Mouse (Mus musculus) pancreas, adult 10 weeks (tissue): ENCODE data around the gene Tnip1. TPM values are rescaled to one million over a fixed set of nuclear protein-coding genes. Genes with fewer than 3 reads are reported as not detected.

ENCODE experiments used
- polyA plus RNA-seq: library from polyadenylated mRNA; stranded (reverse); fragments of 350-450 nt; fragmentation: Illumina TruSeq; extraction: RNeasy Lipid Tissue Mini Kit (QIAGEN cat#74804); gene quantifications from one replicate; pipeline ENCODE4 v1.2.3, GENCODE M21; 2015; ENCODE audit warnings: low read depth, low replicate concordance; ENCODE audit not compliant: insufficient read depth

The Tnip1 gene
- polyA plus RNA-seq: 5.6 TPM

DNA sequence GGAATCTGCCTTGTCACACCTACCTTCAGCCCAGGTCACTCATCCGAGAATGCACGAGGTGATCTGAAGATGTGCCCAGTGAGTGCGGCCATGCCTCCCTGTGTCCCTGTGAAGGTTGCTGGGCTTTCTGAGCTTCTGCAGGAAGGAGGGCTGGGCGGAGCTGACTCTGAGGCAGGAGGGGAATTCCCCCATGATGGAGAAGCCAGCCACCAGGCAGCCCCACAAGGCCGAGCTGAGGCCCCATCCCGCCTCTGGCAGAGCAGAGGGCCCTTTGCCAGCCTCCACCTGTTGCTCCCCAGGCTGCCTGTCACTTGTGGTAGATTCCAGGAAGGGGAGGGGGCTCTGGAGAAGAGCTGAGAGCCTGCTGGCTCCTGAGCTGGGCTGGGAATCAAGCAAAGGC, at the start of gene Tnip1:
Gene Tnip1, minus strand, starts transcription at position 108 of the 400 bp plus-strand sequence.

GRCm38 (mm10) chr11:54902333-54903323, 60.1 kb downstream of the Tnip1 start, which contains the start of gene Gpx3:
TSS of gene Gpx3 (plus strand) at chr11:54902453.

DNA sequence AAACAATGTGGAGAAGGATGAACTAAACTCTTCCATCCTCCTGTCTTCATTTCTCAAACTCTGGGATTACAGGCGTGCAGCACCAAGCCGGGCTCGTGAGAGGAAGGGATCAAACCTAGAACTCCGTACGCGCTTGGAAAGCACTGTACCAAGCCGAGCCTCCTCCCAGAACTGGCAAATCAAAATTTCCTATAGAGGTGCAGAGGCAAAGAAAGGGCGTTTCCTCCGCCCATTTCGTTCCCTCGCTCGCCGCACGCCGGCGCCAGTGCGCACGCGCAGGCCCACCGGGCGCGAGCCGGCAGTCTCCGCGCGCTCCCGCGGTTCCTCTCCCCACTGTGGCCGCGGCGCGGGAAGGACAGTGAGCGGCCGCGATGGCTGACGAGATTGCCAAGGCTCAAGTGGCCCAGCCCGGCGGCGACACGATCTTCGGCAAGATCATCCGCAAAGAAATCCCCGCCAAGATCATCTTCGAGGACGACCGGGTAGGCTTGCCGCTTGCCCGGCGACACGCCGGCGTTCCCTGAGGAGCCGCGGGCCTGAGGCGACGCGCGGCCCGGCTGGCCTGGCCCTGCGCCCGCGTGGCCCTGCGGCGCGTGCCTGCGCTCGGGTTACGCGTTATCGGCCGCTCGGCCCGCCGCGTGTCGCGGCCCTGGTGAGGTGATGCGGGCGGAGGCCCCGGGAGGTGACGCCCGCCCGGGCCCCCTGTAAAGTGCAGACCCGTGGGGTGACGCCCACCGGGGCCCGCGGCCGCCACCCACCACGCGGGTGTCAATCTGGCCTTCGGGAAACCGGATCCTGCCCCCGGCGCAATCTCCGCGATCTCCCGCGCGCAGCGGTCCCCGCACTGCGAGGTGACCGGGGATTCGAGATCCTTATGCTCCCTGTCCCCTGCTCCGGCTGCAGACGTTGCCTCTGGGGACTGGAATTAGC, 96.3 kb downstream of the Tnip1 start, which contains the start of gene Hint1:
Gene Hint1, plus strand, starts transcription at position 265 of the 930 bp plus-strand sequence.

Other genes starting within 250 kb of the Tnip1 start
- 5.9 TPM for gene Cdc42se2, start 175.2 kb downstream of the Tnip1 start, polyA plus RNA-seq
- gene Lyrm7, start 102.0 kb downstream of the Tnip1 start, polyA plus RNA-seq: 0.54 TPM
- gene Hint1, start 96.5 kb downstream of the Tnip1 start, polyA plus RNA-seq: 90.0 TPM
- gene Gpx3, start 60.5 kb downstream of the Tnip1 start, polyA plus RNA-seq: 106 TPM
- gene Anxa6, start 70.5 kb upstream of the Tnip1 start, polyA plus RNA-seq: 29.6 TPM
- 1.2 TPM for gene Ccdc69, start 115.2 kb upstream of the Tnip1 start, polyA plus RNA-seq
- gene Gm2a, start 135.2 kb upstream of the Tnip1 start, polyA plus RNA-seq: 8.0 TPM
- gene Slc36a3, start 188.8 kb upstream of the Tnip1 start, polyA plus RNA-seq: not detected
- 3.4 TPM for gene Slc36a2, start 222.2 kb upstream of the Tnip1 start, polyA plus RNA-seq
- gene Slc36a1, start 241.4 kb upstream of the Tnip1 start, polyA plus RNA-seq: 7.1 TPM